Mouse (Mus musculus) mouse embryonic stem cell (cell line): ENCODE results near the gene Barhl1.

Experiments
- in situ Hi-C, 2 experiments: fragments of 300-500 bp; cut with MboI; formaldehyde crosslinking; loops; 1 replicate in 1 of 2; 3 replicates in 1 of 2; pipeline ENCODE4 v1.14.3; 2019 to 2020; ENCODE audit warnings: low sequenced_read_pairs in 2 of 2, low pct_unique_long_range_greater_than_20kb in 1 of 2, mixed read lengths in 1 of 2; ENCODE audit not compliant: unreplicated experiment in 1 of 2

Barhl1 gene

GRCm38 (mm10) chr2:28916513-28916865, at the start of gene Barhl1:
Gene Barhl1, minus strand, starts transcription at chr2:28916668.
- in situ Hi-C loops = no loop called here

DNA sequence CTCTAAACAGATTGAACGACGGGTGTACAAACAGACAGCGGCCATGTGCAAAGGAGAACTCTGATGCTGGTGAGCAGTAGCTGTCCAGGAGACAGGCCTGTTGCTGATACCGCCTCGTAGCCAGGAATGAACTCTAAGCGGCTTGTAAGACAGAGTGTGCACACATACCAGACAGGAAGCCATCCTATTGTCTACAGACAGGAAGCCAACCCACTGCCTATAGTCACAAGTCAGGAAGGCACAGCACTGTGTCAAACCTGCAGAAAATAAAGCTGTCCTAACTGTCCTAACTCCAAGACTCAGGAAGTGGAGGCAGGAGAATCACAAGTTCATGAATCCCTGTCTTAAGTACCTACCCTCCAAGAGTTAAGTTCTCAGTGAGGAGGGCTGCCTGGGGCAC, 47.1 kb upstream of the Barhl1 start:
- in situ Hi-C loops = no loop called here

DNA sequence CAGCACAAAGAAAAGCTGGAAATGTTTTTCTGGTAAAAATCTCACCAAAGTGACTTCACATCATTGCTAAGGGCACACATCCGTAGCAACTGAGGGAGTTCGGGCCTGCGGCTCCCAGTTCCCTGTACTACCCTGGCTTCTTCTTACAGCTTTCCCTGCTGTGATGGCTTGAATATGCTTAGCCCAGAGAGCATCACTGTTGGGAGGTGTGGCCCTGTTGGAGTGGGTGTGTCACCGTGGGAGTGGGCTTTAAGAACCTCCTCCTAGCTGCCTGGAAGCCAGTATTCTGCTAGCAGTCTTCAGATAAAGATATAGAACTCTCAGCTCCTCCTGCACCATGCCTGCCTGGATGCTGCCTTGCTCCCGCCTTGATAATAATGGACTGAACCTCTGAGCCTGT, 45.2 kb upstream of the Barhl1 start:
- in situ Hi-C loops = no loop called here

DNA sequence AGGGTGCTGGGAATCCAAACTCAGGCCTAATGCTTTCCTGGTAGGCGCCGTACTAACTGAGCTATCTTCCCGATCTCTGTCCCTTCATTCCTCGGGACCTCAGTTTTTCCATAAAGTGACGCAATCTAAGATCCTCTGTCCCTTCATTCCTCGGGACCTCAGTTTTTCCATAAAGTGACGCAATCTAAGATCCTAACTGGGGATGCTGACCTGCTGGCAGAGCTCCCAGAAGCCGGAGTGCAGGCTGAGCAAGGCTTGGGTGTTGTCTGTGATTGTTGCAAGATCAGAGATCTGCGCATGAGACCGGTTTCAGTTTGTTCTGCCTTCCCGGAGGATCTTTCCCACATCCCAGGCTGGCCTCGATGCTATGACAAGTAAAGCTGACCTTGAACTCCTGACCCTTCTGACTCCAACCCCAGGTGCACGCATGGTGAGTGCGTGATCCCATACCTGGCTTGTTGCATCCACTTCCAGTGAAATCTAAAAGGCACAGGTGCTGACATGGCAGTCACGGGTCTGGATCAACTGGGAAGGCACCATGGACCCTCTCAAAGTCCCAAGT, 44.6 kb upstream of the Barhl1 start:
- in situ Hi-C loops = no loop called here

- in situ Hi-C loops = no loop called here
These were observed 40.4 kb upstream of the Barhl1 start for GRCm38 (mm10) chr2:28956874-28957273.

- in situ Hi-C loops = no loop called here
These were observed 38.1 kb upstream of the Barhl1 start for GRCm38 (mm10) chr2:28954595-28954994.

GRCm38 (mm10) chr2:28952981-28953380, 36.5 kb upstream of the Barhl1 start:
- in situ Hi-C loops = no loop called here

DNA sequence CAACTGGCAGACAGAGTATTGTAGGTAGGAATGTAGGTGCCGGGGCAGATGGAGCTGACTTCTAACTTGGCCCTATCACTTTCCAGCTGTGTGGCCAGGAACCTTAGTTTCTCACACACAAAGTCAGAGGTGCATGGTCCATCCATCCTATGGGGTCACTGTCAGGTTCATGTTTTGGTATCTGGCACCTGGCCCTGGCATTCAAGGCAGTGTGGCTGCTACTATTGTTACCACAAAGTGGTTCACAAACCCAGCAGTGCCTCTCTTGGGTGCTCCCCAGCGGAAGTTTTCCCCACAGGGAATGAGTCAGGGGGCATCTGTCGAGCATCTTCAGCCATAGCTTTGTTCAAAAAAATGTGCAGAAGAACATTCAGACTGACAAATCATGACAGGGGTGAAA, 29.8 kb upstream of the Barhl1 start:
- in situ Hi-C loops = no loop called here

- in situ Hi-C loops = no loop called here
These were observed 28.9 kb upstream of the Barhl1 start for GRCm38 (mm10) chr2:28945388-28945787.

- in situ Hi-C loops = no loop called here
These were observed 27.4 kb upstream of the Barhl1 start for GRCm38 (mm10) chr2:28943666-28944516.

DNA sequence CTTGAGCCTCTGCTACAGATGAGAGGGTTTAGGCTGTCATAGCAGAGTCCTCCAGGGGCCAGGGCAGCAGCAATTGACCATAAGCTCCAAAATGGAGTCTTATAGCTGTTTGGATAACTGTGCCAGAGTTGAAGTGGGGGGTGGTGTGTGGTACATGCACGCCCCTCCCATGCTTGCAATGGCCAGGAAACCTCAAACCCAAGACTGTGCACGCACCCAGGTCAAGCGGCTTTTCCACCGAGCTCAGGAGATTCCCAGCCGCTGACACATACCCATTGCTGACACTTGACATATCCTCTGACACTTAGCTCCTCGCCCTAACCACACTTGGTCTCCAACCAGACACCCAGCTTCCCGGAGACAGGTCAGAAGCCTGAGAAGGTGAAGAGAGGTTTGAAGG, 22.5 kb upstream of the Barhl1 start:
- in situ Hi-C loops = no loop called here

DNA sequence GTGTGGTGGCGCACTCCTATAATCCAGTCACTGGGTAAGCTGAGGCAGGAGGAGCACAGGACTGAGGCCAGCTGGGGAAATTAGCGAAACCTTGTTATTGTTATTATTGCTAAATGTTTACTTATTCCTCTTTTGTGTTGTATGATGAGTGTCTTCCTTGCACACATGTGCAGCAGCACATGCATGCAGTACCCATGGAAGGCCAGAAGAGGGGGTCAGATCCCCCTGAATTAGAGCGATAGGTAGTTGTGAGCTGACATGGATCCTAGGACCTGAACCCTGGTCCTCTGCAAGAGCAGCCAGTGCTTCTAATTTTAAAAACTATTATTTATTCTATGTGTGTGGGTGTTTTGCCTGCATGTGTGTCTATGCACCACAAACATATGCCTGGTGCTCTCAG, 14.1 kb upstream of the Barhl1 start:
- in situ Hi-C loops = loop anchor here (5.0 kb wide), 1 partner anchor 47 kb away; no protein-coding TSS in a partner anchor

DNA sequence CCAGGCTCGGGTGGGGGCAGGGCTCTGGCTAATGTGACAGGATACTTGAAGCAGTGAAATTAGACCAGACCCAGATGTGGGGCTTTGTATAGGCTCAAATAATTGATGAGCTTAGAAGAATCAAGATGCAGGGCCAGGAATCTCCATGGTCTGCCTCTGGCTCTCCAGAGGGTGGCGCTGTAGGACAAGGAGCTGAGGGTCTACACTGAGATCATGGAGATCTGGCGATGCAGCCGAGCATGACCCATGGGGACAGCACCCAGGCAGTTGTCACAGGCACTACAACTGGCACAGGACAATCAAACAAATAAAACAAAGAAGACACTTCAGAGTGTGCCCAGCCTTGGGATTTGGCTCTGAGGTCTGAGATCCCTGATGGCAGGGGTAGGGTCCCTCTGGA, 7.4 kb upstream of the Barhl1 start:
- in situ Hi-C loops = loop anchor here (5.0 kb wide), 1 partner anchor 128 kb away; no protein-coding TSS in a partner anchor

DNA sequence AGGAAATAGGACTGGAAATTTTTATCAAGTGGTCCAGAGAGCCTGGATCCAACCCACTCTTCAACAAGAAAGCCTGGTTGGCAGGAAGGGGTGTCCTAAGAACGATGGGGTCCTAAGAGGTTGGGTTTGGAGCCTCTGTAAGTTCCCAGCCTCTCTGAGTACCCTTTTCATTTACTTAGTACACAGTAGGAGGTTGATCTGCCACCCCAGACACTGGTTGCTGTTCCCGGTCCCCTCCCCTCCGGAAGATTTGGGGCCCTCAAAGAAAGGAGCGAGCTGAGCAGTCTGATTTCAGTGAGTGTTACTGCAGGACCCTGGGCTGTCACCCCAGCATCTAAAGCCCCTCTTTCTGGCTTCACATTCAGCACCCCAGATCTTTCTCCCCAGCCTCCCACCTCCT, 2.5 kb upstream of the Barhl1 start:
- in situ Hi-C loops = no loop called here

DNA sequence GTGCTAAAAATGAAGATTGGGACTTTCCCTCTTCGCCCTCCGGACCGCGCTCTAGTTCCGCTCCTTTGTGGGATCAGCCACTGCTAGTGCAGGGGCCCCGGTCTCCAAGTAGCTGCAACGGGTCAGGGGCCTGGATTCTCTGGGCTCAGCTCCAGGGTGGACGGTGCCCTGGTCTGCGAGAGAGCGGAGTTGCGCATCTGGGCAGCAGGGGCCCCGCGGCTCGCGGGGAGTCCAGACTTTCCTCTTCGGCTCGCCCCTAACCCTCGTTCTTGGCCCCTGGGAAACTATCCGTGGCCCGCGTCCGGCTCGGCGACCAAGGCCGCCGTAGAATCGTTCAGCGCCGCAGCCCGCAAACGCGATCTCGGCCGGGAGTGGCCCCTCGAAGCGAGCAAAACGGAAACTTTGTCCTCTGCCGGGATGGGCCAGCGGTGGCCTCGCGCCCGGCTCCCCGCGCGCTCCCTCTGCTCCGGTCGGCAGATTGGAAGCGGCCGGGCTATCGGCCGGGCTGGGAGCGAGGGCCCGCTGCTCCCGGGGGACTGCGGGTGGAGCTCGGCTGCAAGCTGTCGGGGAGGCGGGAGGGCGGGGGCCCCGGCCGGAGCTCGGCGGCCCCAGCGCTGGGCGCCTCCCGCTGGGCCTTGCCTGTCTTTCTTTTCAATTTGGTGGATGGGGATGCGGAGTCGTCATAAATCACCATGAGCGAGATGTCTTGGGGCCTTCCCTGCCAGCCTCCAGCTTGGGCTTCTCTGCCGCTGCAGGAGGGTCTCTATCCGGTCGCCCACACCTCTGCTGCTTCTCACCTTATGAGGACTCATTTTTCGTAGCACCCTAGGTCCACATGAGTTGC, 1.3 kb upstream of the Barhl1 start:
- in situ Hi-C loops = no loop called here

DNA sequence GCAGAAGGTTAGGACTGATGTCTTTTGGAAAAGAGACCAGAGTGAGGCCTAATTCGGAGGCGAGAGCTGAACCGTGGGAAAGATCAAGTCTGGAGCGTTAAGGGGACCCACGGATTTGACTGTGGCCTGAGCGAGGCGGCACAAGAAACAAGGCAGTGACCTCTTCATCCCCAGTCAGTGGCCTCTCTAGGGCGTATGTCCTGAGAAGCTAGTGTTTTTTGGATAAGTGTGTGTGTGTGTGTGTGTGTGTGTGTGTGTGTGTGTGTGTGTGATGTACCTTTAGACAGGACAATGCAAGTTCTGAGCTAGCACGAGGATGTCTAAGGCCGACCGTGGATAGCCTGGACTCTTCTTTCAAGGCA, 669 bp upstream of the Barhl1 start:
- in situ Hi-C loops = no loop called here

GRCm38 (mm10) chr2:28915768-28916512, 528 bp downstream of the Barhl1 start:
- in situ Hi-C loops = no loop called here

DNA sequence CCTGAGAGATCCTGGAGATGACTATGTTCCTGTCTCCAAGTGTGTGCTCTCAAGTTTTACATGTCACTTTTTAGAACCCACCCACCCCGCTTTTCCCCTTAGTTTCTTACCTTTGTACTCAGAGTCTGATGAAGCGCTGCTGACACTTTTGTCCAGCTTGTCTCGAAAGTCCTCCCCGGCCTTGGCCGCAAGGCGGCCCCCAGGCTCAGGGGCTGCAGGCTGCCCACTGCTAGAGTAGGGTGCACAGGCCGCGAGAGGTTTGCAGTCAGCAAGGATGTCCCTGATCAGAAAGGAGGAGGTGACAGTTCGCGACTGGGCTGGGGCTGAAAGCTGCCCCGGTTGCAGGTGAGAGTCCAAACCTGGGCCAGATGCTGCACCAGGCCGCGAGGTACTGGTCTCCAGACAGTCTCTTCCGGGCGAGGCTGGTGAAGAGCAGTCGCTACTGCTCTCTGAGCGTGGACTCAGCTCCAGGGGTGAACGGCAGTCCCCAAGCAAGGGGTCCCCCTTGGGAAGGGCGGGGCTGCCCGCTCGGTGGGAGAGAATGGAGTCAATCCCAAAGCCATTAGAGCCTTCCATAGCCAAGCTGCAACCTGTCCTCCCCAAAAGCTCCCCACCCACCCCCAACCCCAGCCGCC, 1.2 kb downstream of the Barhl1 start:
- in situ Hi-C loops = no loop called here
